Mouse (Mus musculus): ENCODE results near the gene Pak1. TPM values are rescaled to one million over a fixed set of nuclear protein-coding genes. Genes with fewer than 3 reads are reported as not detected.

Gene Pak1
- total and polyA plus RNA-seq, 3 experiments = 2.8 to 6.7 TPM; not detected in 1

DNA sequence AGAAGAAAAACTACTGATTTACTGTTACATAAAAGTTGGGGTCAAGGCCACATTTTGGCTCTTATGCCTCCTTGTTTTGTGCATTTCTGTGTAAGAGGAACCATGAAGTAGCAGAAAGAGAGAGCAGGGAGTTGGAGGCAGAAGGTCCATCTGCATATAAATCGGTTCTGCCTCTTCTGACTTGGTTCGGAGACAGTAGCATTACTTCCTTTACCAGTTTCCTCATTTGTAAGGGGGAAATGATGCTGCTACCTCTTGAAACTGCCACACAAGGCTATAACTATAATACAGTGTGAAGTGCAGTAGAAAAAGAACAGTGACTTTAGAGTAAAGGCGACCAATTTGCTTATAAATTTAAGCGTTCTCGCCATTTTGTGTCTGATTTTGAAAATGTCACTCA is 21.0 kb downstream of the Pak1 start:
- no peak for DNase-seq (ENCODE audit: low read depth, low spot score)
- Histone ChIP-seq H3K27ac (ENCODE audit: control insufficient read depth, low read depth, low read length) (no peak overlapping the region), H3K4me3 (ENCODE audit: control insufficient read depth in 1 of 2, insufficient read depth in 1 of 2, low read depth in 2 of 2, low read length in 2 of 2) (no peak overlapping the region), H3K4me1 (ENCODE audit: control insufficient read depth in 1 of 2, insufficient read depth in 2 of 2, low read length in 2 of 2) (no peaks in the 10 kb centered on the region), H3K79me2 (ENCODE audit: control insufficient read depth, insufficient read depth, low read length, poor library complexity) (no peaks in the 10 kb centered on the region), H3K36me3 (ENCODE audit: control insufficient read depth in 1 of 2, insufficient read depth in 2 of 2, low read length in 2 of 2) (no peaks in the 10 kb centered on the region), H3K9me3 (replicated peaks; ENCODE audit: insufficient read depth, low read length) (no peaks in the 10 kb centered on the region), H3K9ac (ENCODE audit: control insufficient read depth, low read depth, low read length, poor library complexity, severe bottlenecking) (no peak overlapping the region), H3K27me3 (ENCODE audit: control insufficient read depth in 1 of 2, insufficient read depth in 2 of 2, low read length in 2 of 2) (no peaks in the 10 kb centered on the region)
- TF ChIP-seq TAL1 (IDR thresholded peaks at IDR 0.05; ENCODE audit: low read length) (no peak), MEF2A (IDR thresholded peaks at IDR 0.05; ENCODE audit: extremely low read depth, insufficient replicate concordance, low read depth, low read length, poor library complexity, severe bottlenecking) (no peak), NELFE (IDR thresholded peaks at IDR 0.05; ENCODE audit: low read depth, low read length) (no peak)

DNA sequence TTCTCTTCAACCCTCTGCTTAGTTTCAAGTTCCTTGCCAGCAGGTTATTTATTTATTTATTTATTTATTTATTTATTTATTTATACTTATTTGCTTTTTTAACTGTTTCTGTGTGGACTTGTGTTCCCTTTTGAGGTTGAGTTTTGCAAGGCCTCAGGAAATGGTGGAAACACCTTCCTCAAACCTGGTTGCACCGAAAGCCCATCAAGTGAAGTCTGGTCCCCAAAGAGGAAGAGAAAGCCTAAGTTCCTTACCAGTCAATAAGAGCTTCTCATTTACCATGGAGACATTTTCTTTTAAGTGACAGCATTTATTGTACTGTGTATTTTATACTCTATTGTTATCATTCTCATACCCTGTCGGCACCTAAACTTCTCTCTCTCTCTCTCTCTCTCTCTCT is 33.5 kb downstream of the Pak1 start:
- Histone ChIP-seq H3K9me3 (replicated peaks; ENCODE audit: insufficient read depth, low read length) (no peaks in the 10 kb centered on the region), H3K27ac (ENCODE audit: control insufficient read depth, low read depth, low read length) (no peak overlapping the region), H3K4me3 (ENCODE audit: control insufficient read depth in 1 of 2, insufficient read depth in 1 of 2, low read depth in 2 of 2, low read length in 2 of 2) (no peak overlapping the region), H3K9ac (ENCODE audit: control insufficient read depth, low read depth, low read length, poor library complexity, severe bottlenecking) (no peak overlapping the region), H3K36me3 (ENCODE audit: control insufficient read depth in 1 of 2, insufficient read depth in 2 of 2, low read length in 2 of 2) (no peaks in the 10 kb centered on the region), H3K27me3 (ENCODE audit: control insufficient read depth in 1 of 2, insufficient read depth in 2 of 2, low read length in 2 of 2) (peaks cover 3 to 12% of the 10 kb centered on the region in 2 experiments; a peak in 3 of 4 replicates), H3K4me1 (ENCODE audit: control insufficient read depth in 1 of 2, insufficient read depth in 2 of 2, low read length in 2 of 2) (no peaks in the 10 kb centered on the region), H3K79me2 (ENCODE audit: control insufficient read depth, insufficient read depth, low read length, poor library complexity) (no peaks in the 10 kb centered on the region)
- no peak for DNase-seq (ENCODE audit: low read depth, low spot score)
- no peak for TF ChIP-seq TAL1 (IDR thresholded peaks at IDR 0.05; ENCODE audit: low read length)
- TF ChIP-seq POLR2AphosphoS5 (IDR thresholded peaks at IDR 0.05; ENCODE audit: borderline replicate concordance, low read depth, low read length) = no peak
- TF ChIP-seq GATA1 (IDR thresholded peaks at IDR 0.05; ENCODE audit: low read depth, low read length) = no peak
- TF ChIP-seq MAX (IDR thresholded peaks at IDR 0.05; ENCODE audit: low read length) = no peak
- no peak for TF ChIP-seq ZC3H11A (IDR thresholded peaks at IDR 0.05; ENCODE audit: low read depth, low read length)
- no peak for TF ChIP-seq POLR2AphosphoS2 (IDR thresholded peaks at IDR 0.05; ENCODE audit: low read length)
- no peak for TF ChIP-seq MAFK (IDR thresholded peaks at IDR 0.05; ENCODE audit: borderline replicate concordance, low read depth, low read length)
- TF ChIP-seq CHD1 (IDR thresholded peaks at IDR 0.05; ENCODE audit: low read depth, low read length) = no peak
- no peak for TF ChIP-seq MEF2A (IDR thresholded peaks at IDR 0.05; ENCODE audit: extremely low read depth, insufficient replicate concordance, low read depth, low read length, poor library complexity, severe bottlenecking)
- TF ChIP-seq RCOR1 (IDR thresholded peaks at IDR 0.05; ENCODE audit: low read depth, low read length) = no peak
- TF ChIP-seq HCFC1 (IDR thresholded peaks at IDR 0.05; ENCODE audit: low read depth, low read length) = no peak
- TF ChIP-seq ETS1 (IDR thresholded peaks at IDR 0.05; ENCODE audit: low read depth, low read length) = no peak
- no peak for TF ChIP-seq CHD2 (IDR thresholded peaks at IDR 0.05; ENCODE audit: low read length)
- no peak for TF ChIP-seq TCF12 (IDR thresholded peaks at IDR 0.05; ENCODE audit: low read depth, low read length)
- no peak for TF ChIP-seq GABPA (IDR thresholded peaks at IDR 0.05; ENCODE audit: low read depth, low read length)
- no peak for TF ChIP-seq JUND (IDR thresholded peaks at IDR 0.05; ENCODE audit: low read depth, low read length)
- no peak for TF ChIP-seq ELF1 (IDR thresholded peaks at IDR 0.05; ENCODE audit: low read depth, low read length)
- no peak for TF ChIP-seq BHLHE40 (IDR thresholded peaks at IDR 0.05; ENCODE audit: borderline replicate concordance, low read depth, low read length)
- TF ChIP-seq E2F4 (IDR thresholded peaks at IDR 0.05; ENCODE audit: borderline replicate concordance, low read depth, low read length) = no peak
- TF ChIP-seq CTCF (IDR thresholded peaks at IDR 0.05 in 2 of 3, conservative IDR thresholded peaks at IDR 0.05 in 1 of 3; ENCODE audit: control insufficient read depth in 1 of 3, insufficient read depth in 1 of 3, low read depth in 2 of 3, low read length in 3 of 3, poor library complexity in 1 of 3, severe bottlenecking in 1 of 3) = no peak
